Mouse (Mus musculus) liver, postnatal 0 days (tissue): ENCODE results near the gene Dcun1d5. TPM values are rescaled to one million over a fixed set of nuclear protein-coding genes. Genes with fewer than 3 reads are reported as not detected.

Experiments used
- ATAC-seq: fragments of 200-750 bp; cut with Nextera tagmentation; 2 replicates; pipeline ENCODE4 v1.8.0; 2017; ENCODE audit warnings: mild to moderate bottlenecking, moderate library complexity
- DNase-seq: peaks from one replicate; pipeline ENCODE4 v3.0.0-alpha.2; 2016
- H3K27ac ChIP-seq: fragments of 300-500 bp; sonication (generic); 2 replicates; pipeline ENCODE4 v1.5.1; 2014; ENCODE audit warnings: antibody characterized with exemption, moderate library complexity, mild to moderate bottlenecking, low read depth
- H3K27me3 ChIP-seq: fragments of 300-500 bp; sonication (generic); 2 replicates; pipeline ENCODE4 v1.6.1; 2014; ENCODE audit warnings: low read length, control low read depth, mixed read lengths; ENCODE audit not compliant: insufficient read depth
- H3K36me3 ChIP-seq: fragments of 300-500 bp; sonication (generic); replicated peaks from 2 replicates; pipeline ENCODE4 v1.6.1; 2014; ENCODE audit warnings: mild to moderate bottlenecking, control low read depth, low read length, moderate library complexity, mixed read lengths; ENCODE audit not compliant: insufficient read depth
- H3K4me1 ChIP-seq: fragments of 300-500 bp; sonication (generic); 2 replicates; pipeline ENCODE4 v1.6.1; 2014; ENCODE audit warnings: antibody characterized with exemption, mild to moderate bottlenecking, control low read depth; ENCODE audit not compliant: insufficient read depth
- H3K4me2 ChIP-seq: fragments of 300-500 bp; sonication (generic); 2 replicates; pipeline ENCODE4 v1.6.1; 2014; ENCODE audit warnings: low read depth, mild to moderate bottlenecking, low read length, moderate library complexity, mixed read lengths
- H3K4me3 ChIP-seq: fragments of 300-500 bp; sonication (generic); 2 replicates; pipeline ENCODE4 v1.5.1; 2014; ENCODE audit warnings: low read depth, low read length
- H3K9ac ChIP-seq: fragments of 300-500 bp; sonication (generic); replicated peaks from 2 replicates; pipeline ENCODE4 v1.6.1; 2014; ENCODE audit warnings: mild to moderate bottlenecking, moderate library complexity
- H3K9me3 ChIP-seq: fragments of 300-500 bp; sonication (generic); 2 replicates; pipeline ENCODE4 v1.6.1; 2016; ENCODE audit warnings: mild to moderate bottlenecking, control low read depth, low read length, mixed read lengths
- CTCF ChIP-seq: sonication (generic); IDR thresholded peaks from 2 replicates; pipeline ENCODE4 v1.5.1; 2016; ENCODE audit warnings: antibody characterized with exemption, low read depth
- EP300 ChIP-seq: IDR thresholded peaks from 2 replicates; pipeline ENCODE4 v1.6.1; 2016; ENCODE audit warnings: antibody characterized with exemption, low read depth, mild to moderate bottlenecking
- WGBS: fragments of 180-500 bp; shearing (Covaris S2); extraction: QIAGEN DNeasy Blood & Tissue Kit; methylation state at CpG from one replicate; pipeline ENCODE4 v1.1.7; 2014; ENCODE audit not compliant: insufficient replicate concordance; 5-methylcytosine and 5-hydroxymethylcytosine counted together
- polyA plus RNA-seq: library from polyadenylated mRNA; unstranded; fragments of >200 nt; fragmentation: Nextera tagmentation; extraction: Ambion mirVana; gene quantifications from 2 replicates; pipeline ENCODE4 v1.2.1, GENCODE M21; 2015

Gene Dcun1d5
- polyA plus RNA-seq, result 46.0 and 50.2 TPM in 2 replicates

- Histone ChIP-seq H3K27me3 (no peaks in the 10 kb centered on the region), H3K4me1 (peaks cover 11% of the 10 kb centered on the region), H3K27ac (peak within 1 kb of the TSS; percentile 95), H3K36me3 (peaks cover 8% of the 10 kb centered on the region; the same call in 1 of the 2 replicates), H3K9ac (peak within 1 kb of the TSS; percentile 88), H3K9me3 (no peaks in the 10 kb centered on the region), H3K4me2 (peak within 1 kb of the TSS; percentile 80), H3K4me3 (peak within 1 kb of the TSS; percentile 90)
- no peak for TF ChIP-seq EP300
- no peak for TF ChIP-seq CTCF
- 2% methylated on average over 58 of the region's 62 CpGs for WGBS
- DNase-seq (peak; percentile 92), ATAC-seq (peak; percentile 99)
Measured at GRCm38 (mm10) chr9:7184172-7184896, at the start of gene Dcun1d5, which contains the start of gene Dync2h1. Gene Dcun1d5, plus strand, starts transcription at chr9:7184520. Gene Dync2h1, minus strand, starts transcription at chr9:7184446.

- H3K27me3 ChIP-seq, result no peaks in the 10 kb centered on the region
- no peak overlapping the region for H3K4me3 ChIP-seq
- ATAC-seq, result no peak
- TF ChIP-seq EP300 (no peak), CTCF (no peak)
- H3K4me1 ChIP-seq, result no peaks in the 10 kb centered on the region
- H3K9me3 ChIP-seq, result no peaks in the 10 kb centered on the region
- H3K4me2 ChIP-seq, result no peak overlapping the region
- no peaks in the 10 kb centered on the region for H3K36me3 ChIP-seq
- no peak overlapping the region for H3K9ac ChIP-seq
- no peak for DNase-seq
- H3K27ac ChIP-seq, result no peak overlapping the region
- WGBS, result 69% methylated on average over 2 of the region's 2 CpGs
Measured at GRCm38 (mm10) chr9:7154391-7154790, 29.9 kb upstream of the Dcun1d5 start.

- WGBS, result 86% methylated on average over 7 of the region's 7 CpGs
- no peak for ATAC-seq
Measured at GRCm38 (mm10) chr9:7158605-7159004, 25.7 kb upstream of the Dcun1d5 start.

GRCm38 (mm10) chr9:7159718-7160117 is 24.6 kb upstream of the Dcun1d5 start:
- 76% methylated on average over 3 of the region's 3 CpGs for WGBS
- H3K4me1 ChIP-seq, result no peaks in the 10 kb centered on the region
- no peak overlapping the region for H3K4me2 ChIP-seq
- TF ChIP-seq EP300 (no peak), CTCF (no peak)
- H3K4me3 ChIP-seq, result no peak overlapping the region
- H3K36me3 ChIP-seq, result no peaks in the 10 kb centered on the region
- no peak overlapping the region for H3K9ac ChIP-seq
- DNase-seq (no peak), ATAC-seq (no peak)
- H3K27ac ChIP-seq, result no peak overlapping the region
- no peaks in the 10 kb centered on the region for H3K9me3 ChIP-seq
- no peaks in the 10 kb centered on the region for H3K27me3 ChIP-seq

More at GRCm38 (mm10) chr9:7158605-7159004, 25.7 kb upstream of the Dcun1d5 start:
- Histone ChIP-seq H3K4me3 (no peak overlapping the region), H3K4me1 (no peaks in the 10 kb centered on the region), H3K36me3 (no peaks in the 10 kb centered on the region), H3K9me3 (no peaks in the 10 kb centered on the region), H3K9ac (no peak overlapping the region), H3K4me2 (no peak overlapping the region), H3K27ac (no peak overlapping the region), H3K27me3 (no peaks in the 10 kb centered on the region)
- TF ChIP-seq EP300 (no peak), CTCF (no peak)
- no peak for DNase-seq

- H3K9ac ChIP-seq, result no peak overlapping the region
- TF ChIP-seq EP300, result no peak
- TF ChIP-seq CTCF, result no peak
- no peak overlapping the region for H3K27ac ChIP-seq
- WGBS, result 90% methylated on average over 5 of the region's 5 CpGs
- H3K4me1 ChIP-seq, result no peaks in the 10 kb centered on the region
- H3K9me3 ChIP-seq, result no peaks in the 10 kb centered on the region
- ATAC-seq, result no peak
- no peak for DNase-seq
- H3K4me2 ChIP-seq, result no peak overlapping the region
- H3K27me3 ChIP-seq, result no peaks in the 10 kb centered on the region
- no peak overlapping the region for H3K4me3 ChIP-seq
- H3K36me3 ChIP-seq, result no peaks in the 10 kb centered on the region
Measured at GRCm38 (mm10) chr9:7160688-7161087, 23.6 kb upstream of the Dcun1d5 start.

GRCm38 (mm10) chr9:7167339-7167998 is 16.9 kb upstream of the Dcun1d5 start:
- TF ChIP-seq CTCF, result no peak
- TF ChIP-seq EP300, result no peak
- no peaks in the 10 kb centered on the region for H3K4me1 ChIP-seq
- 55% methylated on average over 6 of the region's 6 CpGs for WGBS
- no peaks in the 10 kb centered on the region for H3K9me3 ChIP-seq
- H3K27me3 ChIP-seq, result no peaks in the 10 kb centered on the region
- DNase-seq, result no peak
- H3K27ac ChIP-seq, result no peak overlapping the region
- no peak overlapping the region for H3K4me3 ChIP-seq
- no peaks in the 10 kb centered on the region for H3K36me3 ChIP-seq
- no peak overlapping the region for H3K4me2 ChIP-seq
- no peak for ATAC-seq
- no peak overlapping the region for H3K9ac ChIP-seq
